Mouse (Mus musculus): ENCODE results near the gene Ccr9.
"Not testable (repeated sequence)": the region's sequence is repeated elsewhere in the genome, so short reads cannot be mapped to it uniquely, and the experiment has no call there.

The Ccr9 gene

DNA sequence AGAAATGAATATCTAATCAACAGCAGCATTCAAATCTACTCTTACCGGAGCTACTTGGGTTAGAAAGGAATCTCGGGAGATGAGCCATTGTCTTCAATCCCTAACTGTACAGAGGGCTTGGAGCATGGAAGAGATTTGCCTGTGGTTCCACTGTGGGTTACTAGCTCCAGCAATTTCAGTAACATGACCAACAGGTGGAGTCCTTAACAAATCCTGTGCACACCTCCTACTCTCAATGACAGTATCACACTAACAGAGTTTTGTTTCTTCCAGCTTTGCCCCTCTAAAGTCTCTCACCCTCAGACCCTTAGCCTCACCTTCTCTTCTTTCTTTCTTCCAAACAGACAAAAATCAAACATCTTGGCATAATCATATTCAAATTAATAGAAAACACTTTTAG lies 34.9 kb downstream of the Ccr9 start:
- DNase-seq (ENCODE audit: low read depth, low spot score) = no peak

DNA sequence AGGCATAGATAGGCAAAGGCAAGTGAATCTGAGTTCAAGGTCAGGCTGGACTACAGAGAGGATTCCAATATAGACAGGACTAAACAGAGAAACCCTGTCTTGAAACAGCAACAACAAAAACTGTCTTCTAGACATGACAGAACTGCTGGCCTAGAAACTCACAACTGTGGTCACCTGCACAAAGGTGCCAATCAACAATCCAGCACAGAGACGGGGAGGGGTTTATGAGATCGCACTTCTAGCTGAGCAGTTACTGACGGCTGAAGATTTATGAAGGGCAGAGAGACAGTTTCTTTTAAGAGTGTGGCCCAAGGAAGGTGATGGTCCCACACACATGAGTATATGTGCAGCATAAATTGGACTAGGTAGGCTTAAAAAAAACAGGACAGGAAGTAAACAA lies 38.1 kb downstream of the Ccr9 start:
- DNase-seq (ENCODE audit: low read depth, low spot score) = no peak

DNA sequence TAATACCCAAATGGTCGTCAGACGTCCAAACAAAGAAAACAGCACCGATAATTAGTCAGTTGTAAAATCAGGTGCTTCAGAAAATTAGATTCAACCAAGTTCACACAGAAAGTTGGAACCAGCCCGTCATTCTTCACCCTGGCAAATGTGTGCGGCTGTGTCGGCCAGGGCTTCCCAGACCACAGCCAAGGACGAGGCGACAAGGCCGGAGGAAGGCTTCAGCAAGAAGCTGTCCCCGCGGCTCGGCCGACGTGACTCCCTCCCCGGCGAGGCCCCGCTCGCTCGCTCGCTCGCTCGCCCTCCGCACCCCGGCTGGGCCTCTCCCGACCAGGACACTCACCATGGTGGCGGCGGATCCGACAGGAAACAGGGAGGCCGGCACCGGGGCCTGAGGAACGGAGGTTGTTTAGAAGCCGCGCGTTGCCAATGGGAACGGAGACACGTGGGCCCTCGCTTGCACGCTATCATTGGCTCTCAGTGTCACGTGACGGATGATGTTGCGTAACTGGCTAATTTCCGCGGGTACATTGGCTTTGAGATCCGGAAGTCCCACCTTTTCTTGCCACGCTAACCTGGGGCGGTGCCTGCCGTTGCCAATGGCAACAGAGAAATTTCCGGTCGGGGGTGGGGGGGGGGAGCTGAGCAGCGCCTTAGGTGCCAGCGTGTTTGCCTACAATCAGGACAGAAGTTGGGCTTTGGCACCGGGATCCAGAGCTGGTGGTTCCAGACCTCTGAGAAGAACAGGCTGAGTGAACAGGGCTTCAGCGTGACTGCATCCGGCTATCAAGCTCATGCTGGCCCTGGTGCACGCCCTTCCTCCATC lies 39.2 kb downstream of the Ccr9 start, which contains the start of gene Lztfl1:
Lztfl1 (minus strand) TSS at position 512 of the 823 bp plus-strand sequence.
- peak; percentile 100 for DNase-seq (ENCODE audit: low read depth, low spot score)

DNA sequence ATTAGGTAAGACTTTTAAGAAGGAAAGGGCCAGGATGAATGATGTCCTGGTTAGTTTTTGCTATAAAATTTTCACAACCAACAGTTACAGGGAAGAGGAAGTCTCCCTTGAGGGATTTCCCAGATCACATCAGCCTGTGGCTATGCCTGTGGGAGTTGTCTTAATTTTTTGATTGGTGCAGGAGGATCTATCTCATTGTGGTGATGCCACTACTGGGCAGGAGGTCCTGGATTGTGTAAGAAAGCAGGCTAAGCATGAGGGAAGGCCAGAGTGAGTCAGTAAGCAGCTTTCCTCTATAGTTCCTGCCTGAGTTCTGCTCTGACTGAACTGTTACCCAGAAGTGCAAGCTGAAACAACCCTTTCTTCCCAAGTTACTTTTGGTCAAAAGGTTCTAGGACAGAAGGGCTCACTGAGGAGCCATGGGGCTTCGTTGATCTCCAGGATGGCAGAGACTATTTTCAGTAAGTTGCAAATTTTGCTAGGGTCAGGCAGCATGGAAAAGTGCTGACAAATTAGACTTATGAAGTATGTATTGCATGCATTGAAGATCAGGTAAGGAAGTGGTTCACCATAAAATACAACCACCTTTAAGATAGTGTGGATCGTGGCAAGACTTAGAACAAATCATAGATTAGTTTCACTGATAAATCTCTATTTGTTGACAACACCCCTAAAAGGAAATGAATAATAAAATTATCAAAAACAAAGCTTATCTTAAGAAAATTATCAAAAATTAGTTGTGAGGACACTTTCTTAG lies 44.7 kb downstream of the Ccr9 start:
- DNase-seq (ENCODE audit: low read depth, low spot score) = no peak

DNA sequence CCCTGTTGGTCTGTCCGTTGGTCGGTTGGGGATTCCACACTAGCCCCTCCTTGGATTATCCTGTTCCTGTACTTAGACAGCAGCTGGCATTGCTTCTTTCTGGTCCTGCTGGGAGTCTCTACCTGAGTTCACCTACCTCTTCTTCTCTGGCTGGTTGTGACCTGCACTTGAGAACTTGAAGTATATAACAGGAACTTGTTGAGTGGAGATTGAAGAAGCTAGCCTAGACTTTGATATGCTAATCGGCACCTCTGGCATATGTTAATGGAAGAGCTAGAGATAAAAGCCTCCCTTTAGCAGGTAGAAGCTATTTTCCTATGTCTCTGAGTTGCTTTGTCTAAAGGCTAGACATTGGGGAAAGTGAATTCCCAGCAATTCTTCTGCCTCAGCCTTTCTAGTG lies 53.0 kb downstream of the Ccr9 start:
- no peak for DNase-seq (ENCODE audit: low read depth, low spot score)

DNA sequence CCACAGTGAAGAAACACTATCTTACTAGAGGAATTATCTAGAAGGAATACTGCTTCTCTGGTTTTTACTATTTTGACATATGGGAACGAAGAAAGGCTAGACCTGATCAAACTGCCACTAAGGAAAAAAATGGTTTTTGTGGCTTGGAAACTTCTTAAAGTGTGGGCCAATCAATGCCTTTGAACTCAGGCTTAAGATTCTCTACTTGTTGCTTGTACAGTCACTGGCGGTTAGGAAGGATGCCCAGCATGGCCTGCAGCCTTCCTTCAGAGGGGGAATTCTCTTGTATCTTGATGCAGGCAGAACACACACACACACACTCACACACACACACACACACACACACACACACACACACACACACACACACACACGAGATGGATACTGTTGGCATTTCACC lies 55.9 kb downstream of the Ccr9 start:
- DNase-seq (ENCODE audit: low read depth, low spot score) = no peak

DNA sequence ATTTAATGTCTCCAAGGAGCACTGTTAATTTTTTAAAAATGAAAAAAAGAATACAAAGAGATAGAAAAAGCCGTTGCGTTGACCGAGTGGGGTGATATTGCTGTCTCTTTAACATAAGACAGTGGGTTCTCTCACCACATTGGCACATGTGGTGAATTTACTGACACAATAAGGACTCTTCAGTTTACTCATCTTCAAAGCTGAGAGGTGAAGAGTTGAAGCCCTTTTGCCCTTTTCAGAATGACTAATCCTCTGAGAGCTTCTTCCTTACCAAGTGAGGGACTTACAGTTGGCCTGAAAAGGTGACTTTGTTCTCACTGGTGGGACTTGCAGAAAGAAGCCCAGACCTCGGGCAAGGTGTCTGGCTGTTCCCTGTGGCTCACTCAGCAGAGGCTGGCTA lies 62.6 kb downstream of the Ccr9 start:
- DNase-seq (ENCODE audit: low read depth, low spot score) = no peak

DNA sequence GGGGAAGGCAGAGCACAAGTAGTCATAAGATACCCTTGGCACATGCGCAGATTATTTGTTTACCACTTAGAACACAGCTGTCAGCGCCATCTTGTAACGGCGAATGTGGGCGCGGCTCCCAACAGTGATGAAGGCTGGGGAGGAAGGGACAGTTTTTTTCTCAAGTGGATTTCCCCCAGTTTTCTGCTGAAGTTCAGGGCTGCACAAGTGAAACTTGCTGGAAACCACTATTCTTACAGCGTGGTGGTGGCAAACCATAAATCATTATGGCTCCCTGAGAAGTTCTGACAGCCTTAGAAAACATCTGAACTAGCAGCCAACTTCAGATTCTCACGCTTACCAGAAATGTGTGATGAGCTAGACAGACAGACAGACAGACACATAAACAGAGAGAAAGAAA lies 71.4 kb downstream of the Ccr9 start:
- not testable (repeated sequence) for DNase-seq (ENCODE audit: low read depth, low spot score)

DNA sequence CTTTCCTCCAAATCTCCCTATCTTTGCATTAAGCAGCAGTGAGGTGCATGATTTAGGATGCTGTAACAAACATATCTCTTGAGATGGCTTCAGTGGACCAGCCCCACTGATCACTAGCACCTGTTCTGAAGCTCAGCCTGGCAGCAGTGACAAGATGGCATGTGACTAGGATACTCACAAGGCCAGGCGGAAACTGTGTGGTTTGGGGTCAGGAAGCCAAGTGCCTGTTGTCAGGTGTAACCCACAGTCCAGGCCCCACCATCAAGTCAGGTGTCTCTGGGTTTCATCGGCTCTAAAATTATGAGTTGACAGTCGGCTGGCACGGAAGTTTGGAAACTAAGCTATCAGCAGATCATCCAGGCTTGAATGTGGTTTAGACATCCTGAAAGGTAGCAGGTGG lies 76.1 kb downstream of the Ccr9 start:
- DNase-seq (ENCODE audit: low read depth, low spot score) = no peak

DNA sequence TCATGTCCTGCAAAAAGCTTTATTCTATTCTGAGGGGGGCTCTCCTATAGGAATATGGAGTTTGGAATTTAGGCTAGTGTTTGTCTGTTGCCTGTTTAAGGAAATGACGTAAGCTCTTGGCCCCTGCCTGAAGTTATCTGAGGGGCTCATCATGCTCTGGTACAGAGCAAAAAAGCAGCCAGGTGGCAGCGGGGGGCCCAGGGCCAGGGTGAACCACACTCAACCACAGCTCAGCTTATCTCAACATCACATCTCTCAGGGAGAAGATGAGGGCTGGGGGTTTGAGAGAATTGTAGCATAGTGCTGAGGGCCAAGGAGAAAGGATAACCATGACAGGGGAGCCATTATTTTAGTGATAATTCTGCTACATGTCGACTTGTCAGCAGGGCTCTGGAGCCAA lies 78.5 kb downstream of the Ccr9 start:
- DNase-seq (ENCODE audit: low read depth, low spot score) = no peak

DNA sequence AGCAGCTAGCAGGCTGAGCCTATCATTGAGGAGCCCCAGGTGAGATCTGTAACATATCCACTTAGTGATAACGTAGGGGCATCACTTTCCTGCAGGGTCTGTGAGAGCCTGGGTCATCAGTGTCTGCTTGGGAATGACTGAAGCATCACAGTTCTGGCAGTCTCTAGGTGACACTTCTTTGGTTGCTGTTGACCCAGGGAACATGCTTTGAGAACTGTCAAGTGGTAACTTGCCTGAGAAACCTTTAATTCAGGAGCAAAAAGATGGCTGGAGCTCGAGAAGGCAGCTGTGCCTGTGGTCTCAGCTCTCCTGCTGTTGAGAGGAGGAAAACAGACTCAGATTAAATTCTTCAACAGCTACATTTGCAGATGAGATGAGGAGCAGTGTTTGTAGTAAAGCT lies 79.1 kb downstream of the Ccr9 start:
- no peak for DNase-seq (ENCODE audit: low read depth, low spot score)

DNA sequence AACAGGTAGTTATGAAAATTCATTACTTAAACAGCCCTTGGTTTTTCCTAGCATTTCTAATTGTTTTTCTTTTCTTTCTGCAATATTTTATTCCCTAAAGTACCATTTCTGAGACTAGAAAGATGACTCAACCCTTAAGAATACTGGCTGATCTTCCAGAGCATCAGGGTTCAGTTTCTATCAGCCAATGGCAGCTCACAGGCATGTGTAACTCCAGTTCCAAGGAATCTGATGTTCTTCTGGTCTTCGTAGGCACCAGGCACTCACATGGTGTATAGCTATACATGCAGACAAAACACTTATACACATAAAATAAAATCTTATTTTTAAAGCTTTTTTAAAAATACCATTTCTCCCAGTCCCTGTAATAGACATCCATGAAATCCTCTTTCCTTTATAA lies 79.9 kb downstream of the Ccr9 start:
- DNase-seq (ENCODE audit: low read depth, low spot score) = no peak

DNA sequence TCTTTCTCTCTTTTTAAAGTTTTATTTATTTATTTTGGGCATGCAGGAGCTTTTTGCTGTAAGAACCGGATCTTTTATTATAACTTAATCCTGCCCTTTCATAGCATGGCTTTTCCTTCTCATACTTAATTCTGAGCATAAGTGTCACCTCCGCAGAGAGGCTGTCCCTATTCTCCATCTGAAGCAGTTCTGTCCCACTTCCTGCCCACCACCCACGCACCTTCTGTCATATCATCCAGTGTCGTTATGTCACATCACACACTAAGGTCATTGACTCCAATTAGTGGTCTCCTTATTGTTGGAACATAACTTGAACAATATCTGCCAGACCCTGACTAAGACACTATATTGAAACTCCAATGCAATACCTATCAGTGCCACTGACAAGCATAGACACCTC lies 80.4 kb downstream of the Ccr9 start:
- DNase-seq (ENCODE audit: low read depth, low spot score) = no peak

DNA sequence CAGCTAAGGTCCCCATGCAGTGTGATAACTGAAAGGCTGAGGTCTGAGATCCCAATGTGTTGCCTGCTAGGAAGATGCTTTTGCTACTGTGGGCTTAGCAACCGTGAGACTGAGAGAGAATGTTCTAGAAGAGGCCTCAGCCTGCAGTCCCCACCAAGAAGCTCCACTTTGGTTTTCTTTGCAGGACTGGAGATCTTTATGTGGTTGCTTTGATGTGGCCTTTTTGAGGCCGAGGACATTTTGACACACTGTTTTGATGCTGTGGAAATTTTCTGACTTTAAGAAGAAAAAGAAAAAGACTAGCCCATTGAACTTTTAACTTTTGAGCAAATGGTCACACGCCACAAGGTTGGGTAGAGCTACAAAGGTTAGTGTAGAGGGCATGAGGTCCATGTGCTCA lies 82.6 kb downstream of the Ccr9 start:
- DNase-seq (ENCODE audit: low read depth, low spot score) = no peak

DNA sequence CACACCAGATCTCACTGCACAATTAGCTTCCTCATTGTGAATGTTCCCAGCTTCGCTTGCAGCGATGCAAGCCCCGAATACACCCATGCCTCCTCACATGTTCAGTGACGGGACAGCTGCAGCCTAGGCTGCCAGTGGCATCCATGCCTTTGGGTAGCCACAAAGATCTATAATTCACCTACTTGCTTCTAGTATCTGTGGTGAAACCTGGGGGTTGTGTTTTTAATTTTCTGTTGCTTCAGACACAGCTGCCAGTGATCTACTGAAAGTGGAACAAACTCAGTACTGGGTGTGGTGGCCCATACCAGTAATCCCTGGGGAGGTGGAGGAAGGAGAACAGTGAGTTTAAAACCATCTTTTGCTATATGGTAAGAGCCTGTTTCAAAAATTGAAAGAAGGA lies 84.6 kb downstream of the Ccr9 start:
- no peak for DNase-seq (ENCODE audit: low read depth, low spot score)

DNA sequence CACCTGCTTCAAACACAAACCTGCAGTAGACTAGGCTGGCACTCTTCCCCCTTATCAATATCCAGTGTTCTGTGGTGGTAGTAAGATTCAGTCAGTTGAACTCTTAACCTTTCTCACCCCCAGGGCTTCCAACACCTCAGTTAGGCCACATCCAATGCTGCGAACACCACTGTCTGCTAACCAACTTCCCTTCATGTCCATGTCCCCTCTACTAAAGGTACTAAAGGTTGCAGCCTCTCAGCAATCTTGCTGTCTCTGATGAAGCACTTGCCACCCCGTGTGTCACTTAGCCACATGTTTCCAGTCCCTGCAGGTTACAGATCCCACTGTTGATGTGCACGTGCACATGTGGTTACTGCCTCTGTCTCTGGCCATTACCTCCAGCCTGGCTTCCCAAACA lies 85.5 kb downstream of the Ccr9 start:
- DNase-seq (ENCODE audit: low read depth, low spot score) = no peak

DNA sequence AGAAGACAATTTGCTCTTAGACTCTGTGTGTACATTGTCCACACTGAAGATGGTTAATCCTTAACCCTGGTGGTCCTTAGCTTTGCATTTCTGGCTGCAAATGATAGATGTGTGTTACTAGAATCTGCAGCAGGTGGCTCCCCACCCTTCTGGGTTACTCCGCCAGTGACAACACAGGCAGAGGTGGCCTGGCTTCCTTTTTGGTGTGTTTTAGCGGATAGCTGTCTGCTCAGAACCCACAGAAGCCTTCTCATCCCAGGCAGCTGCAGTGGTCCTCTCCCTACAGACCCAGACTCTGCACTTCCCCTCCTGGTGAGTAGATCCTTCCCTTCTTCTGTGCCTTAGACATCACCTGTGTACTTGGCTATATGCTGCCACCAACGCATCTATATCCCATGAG lies 88.8 kb downstream of the Ccr9 start:
- no peak for DNase-seq (ENCODE audit: low read depth, low spot score)

DNA sequence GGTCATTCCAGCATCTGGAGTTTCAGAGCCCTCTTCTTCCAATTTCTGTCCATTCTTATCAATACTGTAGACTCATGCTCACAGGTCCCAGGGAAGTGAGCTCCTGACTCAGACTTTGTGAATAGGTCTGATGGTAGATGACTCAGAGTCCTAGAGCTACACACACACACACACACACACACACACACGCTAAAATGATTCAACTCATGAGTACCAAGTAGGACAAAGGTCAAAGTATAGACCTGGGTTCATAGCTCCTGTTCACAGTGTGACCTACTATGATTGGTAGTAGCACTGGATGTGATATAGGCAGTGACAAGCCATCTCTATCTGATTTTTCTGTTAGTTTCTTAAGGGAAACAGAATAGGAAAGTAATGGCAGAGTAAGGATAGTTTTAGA lies 90.2 kb downstream of the Ccr9 start:
- DNase-seq (ENCODE audit: low read depth, low spot score) = no peak

DNA sequence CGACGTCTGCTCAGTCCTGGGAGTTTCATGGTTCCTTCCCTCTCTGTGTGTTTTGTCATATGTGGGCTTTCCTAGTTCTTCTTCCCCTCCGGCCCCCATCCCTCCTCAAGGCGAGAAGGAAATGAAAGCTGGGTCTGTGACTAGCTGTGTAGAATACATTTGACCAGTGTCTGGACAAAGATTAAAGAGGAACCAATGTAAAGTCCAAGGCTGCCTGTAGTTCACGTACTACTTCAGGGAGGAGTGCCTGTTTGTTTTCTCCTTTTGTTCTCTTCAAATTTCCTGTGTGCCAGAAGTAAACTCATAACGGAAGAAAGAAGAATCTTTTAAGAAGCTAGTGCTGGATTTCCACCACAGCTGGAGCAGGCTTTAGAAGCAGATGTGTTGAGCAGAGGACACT lies 91.3 kb downstream of the Ccr9 start:
- no peak for DNase-seq (ENCODE audit: low read depth, low spot score)

DNA sequence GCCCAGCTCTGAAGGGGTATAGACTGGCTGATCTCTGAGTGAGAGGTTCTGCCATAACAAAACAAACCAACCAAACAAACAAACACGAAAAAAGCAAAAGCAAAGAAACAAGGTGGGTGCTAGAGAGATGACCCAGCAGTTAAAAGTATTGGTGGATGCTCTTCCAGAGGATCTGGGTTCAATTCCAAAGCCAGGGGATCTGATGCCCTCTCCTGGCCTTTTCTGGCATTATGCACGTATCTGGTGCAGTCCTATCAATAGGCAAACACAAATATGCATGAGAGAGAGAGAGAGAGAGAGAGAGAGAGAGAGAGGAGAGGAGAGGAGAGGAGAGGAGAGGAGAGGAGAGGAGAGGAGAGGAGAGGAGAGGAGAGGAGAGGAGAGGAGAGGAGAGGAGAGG lies 95.1 kb downstream of the Ccr9 start:
- DNase-seq (ENCODE audit: low read depth, low spot score) = not testable (repeated sequence)

DNA sequence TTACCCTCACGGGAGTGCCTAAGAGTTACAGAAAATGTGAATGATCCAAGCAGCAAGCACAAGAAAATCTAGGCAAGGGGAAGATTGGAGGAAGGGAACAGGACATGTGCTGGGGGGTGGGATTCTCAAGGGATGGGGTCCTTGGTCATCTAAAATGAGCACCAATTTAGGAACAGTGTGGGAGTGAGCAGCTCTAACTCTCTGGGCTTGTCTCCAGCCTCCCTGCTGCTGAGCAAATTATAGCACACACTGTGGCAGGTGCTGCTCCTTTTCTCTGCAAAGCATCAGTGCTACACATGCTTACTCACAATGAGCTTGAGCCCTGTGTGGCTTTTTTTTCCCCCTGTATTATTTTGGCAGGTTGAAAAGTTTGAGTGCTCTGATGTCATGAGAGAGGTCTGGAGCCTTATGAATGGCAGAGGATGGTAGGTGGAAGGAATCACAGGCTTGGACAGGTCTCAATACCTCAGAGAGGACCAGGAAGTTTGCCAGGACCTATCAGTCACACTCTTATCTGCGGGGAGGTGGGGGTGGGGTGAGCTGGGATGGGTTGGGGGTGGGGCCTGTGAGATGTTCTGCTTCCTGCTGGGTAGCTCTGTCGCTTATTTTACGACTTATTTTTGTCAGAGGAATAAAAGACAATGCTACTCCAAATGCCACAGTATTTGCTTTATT lies 110.8 kb downstream of the Ccr9 start:
- peak; percentile 73 for DNase-seq (ENCODE audit: low read depth, low spot score)

DNA sequence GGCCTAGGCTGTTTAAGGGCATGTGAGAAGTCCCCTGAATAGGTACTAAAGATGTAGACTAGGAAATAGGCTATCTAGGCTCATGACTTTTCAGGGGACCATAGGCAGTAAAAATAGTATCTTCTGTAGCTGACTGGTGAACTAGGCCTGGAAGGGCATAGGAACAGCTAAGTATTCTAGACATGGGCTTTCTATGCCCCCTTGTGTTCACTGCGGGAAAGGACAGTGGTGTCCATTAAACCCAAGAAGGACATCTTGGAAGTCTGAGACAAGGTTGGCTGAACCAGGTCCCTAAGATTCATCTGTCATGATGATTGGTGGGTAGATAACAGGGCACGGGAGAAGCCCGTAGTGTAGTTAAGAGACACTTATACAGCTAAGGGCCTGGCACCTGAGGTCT lies 117.9 kb downstream of the Ccr9 start:
- DNase-seq (ENCODE audit: low read depth, low spot score) = peak; percentile 66

DNA sequence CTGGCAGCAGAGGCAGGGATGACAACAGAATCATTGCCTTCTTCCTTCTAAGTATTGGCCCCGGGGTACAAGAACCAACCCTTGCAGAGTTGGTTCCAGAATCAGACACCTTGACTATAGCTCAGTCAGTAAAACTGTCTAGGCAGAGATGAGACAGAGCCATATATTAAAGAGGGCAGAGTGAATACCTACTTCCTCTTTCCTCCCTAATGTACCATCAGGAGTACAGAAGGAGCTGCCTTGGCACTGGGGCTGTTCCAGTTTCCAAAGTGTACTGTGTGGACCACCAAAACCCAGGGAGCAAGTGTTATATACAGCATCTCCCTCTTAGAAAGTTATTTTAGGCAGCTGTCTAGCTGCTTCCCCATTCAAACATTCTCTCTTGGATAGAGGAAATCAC lies 123.3 kb downstream of the Ccr9 start:
- DNase-seq (ENCODE audit: low read depth, low spot score) = no peak

Data from brain, adult 2 months (tissue).